Mouse (Mus musculus) heart, postnatal 0 days (tissue): ENCODE results near the gene Sgms1. TPM values are rescaled to one million over a fixed set of nuclear protein-coding genes. Genes with fewer than 3 reads are reported as not detected.

Source experiments
- ATAC-seq: fragments of 200-750 bp; cut with Nextera tagmentation; 2 replicates; pipeline ENCODE4 v1.8.0; 2017; ENCODE audit warnings: low read depth, moderate number of reproducible peaks, moderate library complexity; ENCODE audit not compliant: insufficient read depth
- DNase-seq: peaks from one replicate; pipeline ENCODE4 v3.0.0-alpha.2; 2016; ENCODE audit warnings: low spot score
- H3K27ac ChIP-seq: fragments of 300-500 bp; sonication (generic); 2 replicates; pipeline ENCODE4 v1.5.1; 2014; ENCODE audit warnings: low read depth, mild to moderate bottlenecking
- H3K27me3 ChIP-seq: fragments of 300-500 bp; sonication (generic); 2 replicates; pipeline ENCODE4 v1.6.1; 2014; ENCODE audit warnings: low read length, mixed read lengths; ENCODE audit not compliant: control insufficient read depth, insufficient read depth
- H3K36me3 ChIP-seq: fragments of 300-500 bp; sonication (generic); replicated peaks from 2 replicates; pipeline ENCODE4 v1.6.1; 2014; ENCODE audit warnings: low read length, mixed read lengths; ENCODE audit not compliant: control insufficient read depth, insufficient read depth
- H3K4me1 ChIP-seq: fragments of 300-500 bp; sonication (generic); 2 replicates; pipeline ENCODE4 v1.6.1; 2014; ENCODE audit warnings: antibody characterized with exemption; ENCODE audit not compliant: control insufficient read depth, insufficient read depth
- H3K4me2 ChIP-seq: fragments of 300-500 bp; sonication (generic); 2 replicates; pipeline ENCODE4 v1.6.1; 2014; ENCODE audit warnings: low read depth, mild to moderate bottlenecking, low read length, moderate library complexity
- H3K4me3 ChIP-seq: fragments of 300-500 bp; sonication (generic); 2 replicates; pipeline ENCODE4 v1.5.1; 2014; ENCODE audit warnings: low read depth, low read length
- H3K9ac ChIP-seq: fragments of 300-500 bp; sonication (generic); replicated peaks from 2 replicates; pipeline ENCODE4 v1.6.1; 2014; ENCODE audit warnings: low read depth, low read length, mixed read lengths
- H3K9me3 ChIP-seq: fragments of 300-500 bp; sonication (generic); replicated peaks from 2 replicates; pipeline ENCODE4 v1.6.1; 2016; ENCODE audit warnings: low read length; ENCODE audit not compliant: control insufficient read depth
- CTCF ChIP-seq: IDR thresholded peaks from 2 replicates; pipeline ENCODE4 v1.5.1; 2016; ENCODE audit warnings: antibody characterized with exemption, control low read depth, low read depth
- EP300 ChIP-seq: IDR thresholded peaks from 2 replicates; pipeline ENCODE4 v1.6.1; 2016; ENCODE audit warnings: antibody characterized with exemption, low read depth
- WGBS: fragments of 180-500 bp; shearing (Covaris S2); extraction: QIAGEN DNeasy Blood & Tissue Kit; methylation state at CpG from one replicate; pipeline ENCODE4 v1.1.7; 2014; 5-methylcytosine and 5-hydroxymethylcytosine counted together
- polyA plus RNA-seq: library from polyadenylated mRNA; unstranded; fragments of >200 nt; fragmentation: Nextera tagmentation; extraction: Ambion mirVana; gene quantifications from 2 replicates; pipeline ENCODE4 v1.2.1, GENCODE M21; 2015
- total RNA-seq: library from RNA; depleted of rRNA; stranded (reverse); fragments of >200 nt; gene quantifications from 2 replicates; pipeline ENCODE4 v1.2.3, GENCODE M21; 2014; ENCODE audit warnings: low replicate concordance

Sgms1 gene
- total and polyA plus RNA-seq, 2 experiments from 2014 or later, result 29.4 to 52.0 TPM

- 78% methylated on average over 6 of the region's 6 CpGs for WGBS
- H3K4me1 ChIP-seq, result peaks cover 14% of the 10 kb centered on the region; the same call in 1 of the 2 replicates
- no peak overlapping the region for H3K4me3 ChIP-seq
- peak overlapping the region; percentile 40; the same call in 1 of the 2 replicates for H3K27ac ChIP-seq
- ATAC-seq, result no peak
- H3K36me3 ChIP-seq, result no peaks in the 10 kb centered on the region
- no peak overlapping the region for H3K9ac ChIP-seq
- no peaks in the 10 kb centered on the region for H3K27me3 ChIP-seq
- no peak for DNase-seq
- TF ChIP-seq CTCF (no peak), EP300 (no peak)
- no peak overlapping the region for H3K4me2 ChIP-seq
- no peaks in the 10 kb centered on the region for H3K9me3 ChIP-seq
These were observed 110.1 kb downstream of the Sgms1 start for GRCm38 (mm10) chr19:32279400-32279799.

GRCm38 (mm10) chr19:32277869-32278268 is 111.6 kb downstream of the Sgms1 start:
- Histone ChIP-seq H3K9me3 (no peaks in the 10 kb centered on the region), H3K36me3 (no peaks in the 10 kb centered on the region), H3K27ac (no peak overlapping the region), H3K27me3 (no peaks in the 10 kb centered on the region), H3K4me3 (no peak overlapping the region), H3K4me2 (no peak overlapping the region), H3K4me1 (peaks cover 15% of the 10 kb centered on the region; the same call in 1 of the 2 replicates), H3K9ac (no peak overlapping the region)
- no peak for ATAC-seq
- no peak for DNase-seq
- no peak for TF ChIP-seq CTCF
- no peak for TF ChIP-seq EP300
- 58% methylated on average over 3 of the region's 3 CpGs for WGBS

- H3K9me3 ChIP-seq, result no peaks in the 10 kb centered on the region
- ATAC-seq, result no peak
- H3K9ac ChIP-seq, result no peak overlapping the region
- no peak overlapping the region for H3K27ac ChIP-seq
- no peak overlapping the region for H3K4me2 ChIP-seq
- TF ChIP-seq EP300 (no peak), CTCF (no peak)
- peaks cover 20% of the 10 kb centered on the region; the same call in 1 of the 2 replicates for H3K4me1 ChIP-seq
- WGBS, result 80% methylated on average over 2 of the region's 2 CpGs
- no peaks in the 10 kb centered on the region for H3K27me3 ChIP-seq
- no peak for DNase-seq
- H3K4me3 ChIP-seq, result no peak overlapping the region
- H3K36me3 ChIP-seq, result no peaks in the 10 kb centered on the region
These were observed 112.2 kb downstream of the Sgms1 start for GRCm38 (mm10) chr19:32277287-32277686.

GRCm38 (mm10) chr19:32276817-32277216 is 112.7 kb downstream of the Sgms1 start:
- DNase-seq, result no peak
- H3K4me3 ChIP-seq, result no peak overlapping the region
- no peaks in the 10 kb centered on the region for H3K9me3 ChIP-seq
- no peak for TF ChIP-seq CTCF
- no peak for TF ChIP-seq EP300
- no peak overlapping the region for H3K27ac ChIP-seq
- no peaks in the 10 kb centered on the region for H3K36me3 ChIP-seq
- no peak overlapping the region for H3K9ac ChIP-seq
- no peak overlapping the region for H3K4me2 ChIP-seq
- ATAC-seq, result no peak
- WGBS, result 92% methylated on average over 8 of the region's 8 CpGs
- H3K4me1 ChIP-seq, result peaks cover 23% of the 10 kb centered on the region; the same call in 1 of the 2 replicates
- H3K27me3 ChIP-seq, result no peaks in the 10 kb centered on the region

GRCm38 (mm10) chr19:32276263-32276662 is 113.3 kb downstream of the Sgms1 start:
- H3K36me3 ChIP-seq, result no peaks in the 10 kb centered on the region
- WGBS, result 73% methylated on average over 5 of the region's 5 CpGs
- no peak overlapping the region for H3K4me2 ChIP-seq
- H3K4me1 ChIP-seq, result peaks cover 25% of the 10 kb centered on the region; the same call in 1 of the 2 replicates
- H3K27ac ChIP-seq, result no peak overlapping the region
- no peak overlapping the region for H3K9ac ChIP-seq
- no peaks in the 10 kb centered on the region for H3K9me3 ChIP-seq
- no peak; the same call in 1 of the 2 replicates for ATAC-seq
- H3K4me3 ChIP-seq, result no peak overlapping the region
- DNase-seq, result no peak
- no peak for TF ChIP-seq CTCF
- TF ChIP-seq EP300, result no peak
- no peaks in the 10 kb centered on the region for H3K27me3 ChIP-seq
